Mouse (Mus musculus) megakaryocyte-erythroid progenitor cell, adult 5-6 weeks (primary cell): ENCODE data around the gene Ing4. TPM values are rescaled to one million over a fixed set of nuclear protein-coding genes. Genes with fewer than 3 reads are reported as not detected.

Experiments
- ATAC-seq: replicated peaks from 2 replicates; pipeline ENCODE4 v1.8.0; 2016; ENCODE audit warnings: mild to moderate bottlenecking, inconsistent platforms; ENCODE audit not compliant: severe bottlenecking, poor library complexity, low FRiP score, low TSS enrichment
- total RNA-seq, 2 experiments: library from RNA; stranded (forward) in 1 of 2; stranded (reverse) in 1 of 2; fragments of 200-1000, 215-1000 nt in 1 of 2; fragments of >200 nt in 1 of 2; fragmentation: Nextera tagmentation in 1 of 2; gene quantifications; 2 replicates each; pipeline ENCODE4 v1.2.3; 2014 to 2017

The Ing4 gene
- total RNA-seq, 2 experiments from 2014 or later: 43.0 to 45.9 TPM

- peak; percentile 60 for ATAC-seq
Observed at GRCm38 (mm10) chr6:125088561-125089321, 49.2 kb downstream of the Ing4 start.

GRCm38 (mm10) chr6:125089521-125090321, 50.2 kb downstream of the Ing4 start:
- peak; percentile 57 for ATAC-seq

- no peak for ATAC-seq
Observed at GRCm38 (mm10) chr6:125090341-125091085, 51.0 kb downstream of the Ing4 start.

GRCm38 (mm10) chr6:125092372-125092771, 52.8 kb downstream of the Ing4 start:
- ATAC-seq: no peak

- ATAC-seq: no peak
Observed at GRCm38 (mm10) chr6:125094843-125095242, 55.3 kb downstream of the Ing4 start.

- ATAC-seq: peak; percentile 51
Observed at GRCm38 (mm10) chr6:125095391-125096278, 56.1 kb downstream of the Ing4 start, which contains the start of gene Chd4. Gene Chd4 (plus strand): TSS chr6:125095981.

- ATAC-seq: no peak
Observed at GRCm38 (mm10) chr6:125096279-125096596, 56.7 kb downstream of the Ing4 start.

- no peak for ATAC-seq
Observed at GRCm38 (mm10) chr6:125096597-125097345, 57.2 kb downstream of the Ing4 start.

- ATAC-seq: no peak
Observed at GRCm38 (mm10) chr6:125097346-125097689, 57.8 kb downstream of the Ing4 start.

GRCm38 (mm10) chr6:125097951-125098350, 58.4 kb downstream of the Ing4 start:
- no peak for ATAC-seq

GRCm38 (mm10) chr6:125098513-125098912, 59.0 kb downstream of the Ing4 start:
- no peak for ATAC-seq

Other genes with a start within 250 kb of the Ing4 start
- 1.9 and 5.1 TPM in 2 replicates for gene Spsb2, start 231.1 kb upstream of the Ing4 start, total RNA-seq (2014; fragmentation: Nextera tagmentation)
- 4.1 and 5.5 TPM in 2 replicates for gene Spsb2, start 231.1 kb upstream of the Ing4 start, total RNA-seq (2017)
- 258 and 264 TPM in 2 replicates for gene Tpi1, start 225.5 kb upstream of the Ing4 start, total RNA-seq (2014; fragmentation: Nextera tagmentation)
- gene Tpi1, start 225.5 kb upstream of the Ing4 start, total RNA-seq (2017): 179 and 201 TPM in 2 replicates
- 85.0 and 100 TPM in 2 replicates for gene Usp5, start 210.3 kb upstream of the Ing4 start, total RNA-seq (2014; fragmentation: Nextera tagmentation)
- gene Usp5, start 210.3 kb upstream of the Ing4 start, total RNA-seq (2017): 75.7 and 80.9 TPM in 2 replicates
- gene Cdca3, start 210.2 kb upstream of the Ing4 start, total RNA-seq (2014; fragmentation: Nextera tagmentation): 100 and 181 TPM in 2 replicates
- 90.3 and 111 TPM in 2 replicates for gene Cdca3, start 210.2 kb upstream of the Ing4 start, total RNA-seq (2017)
- gene Gnb3, start 199.5 kb upstream of the Ing4 start, total RNA-seq (2014; fragmentation: Nextera tagmentation): not detected in 2 replicates
- not detected in 2 replicates for gene Gnb3, start 199.5 kb upstream of the Ing4 start, total RNA-seq (2017)
- 0.61 and 3.0 TPM in 2 replicates for gene P3h3, start 182.0 kb upstream of the Ing4 start, total RNA-seq (2014; fragmentation: Nextera tagmentation)
- gene P3h3, start 182.0 kb upstream of the Ing4 start, total RNA-seq (2017): 0.89 and 2.2 TPM in 2 replicates
- not detected in 2 replicates for gene Gpr162, start 175.8 kb upstream of the Ing4 start, total RNA-seq (2014; fragmentation: Nextera tagmentation)
- not detected in 2 replicates for gene Gpr162, start 175.8 kb upstream of the Ing4 start, total RNA-seq (2017)
- gene Cd4, start 151.5 kb upstream of the Ing4 start, total RNA-seq (2014; fragmentation: Nextera tagmentation): not detected in 2 replicates
- not detected in 2 replicates for gene Cd4, start 151.5 kb upstream of the Ing4 start, total RNA-seq (2017)
- gene Lag3, start 128.1 kb upstream of the Ing4 start, total RNA-seq (2014; fragmentation: Nextera tagmentation): 0.09 and 0.35 TPM in 2 replicates
- 1.6 TPM in 1 of 2 replicates, not detected in the other for gene Lag3, start 128.1 kb upstream of the Ing4 start, total RNA-seq (2017)
- 5.3 and 30.7 TPM in 2 replicates for gene Ptms, start 119.7 kb upstream of the Ing4 start, total RNA-seq (2014; fragmentation: Nextera tagmentation)
- gene Ptms, start 119.7 kb upstream of the Ing4 start, total RNA-seq (2017): 21.6 and 22.1 TPM in 2 replicates
- 103 and 117 TPM in 2 replicates for gene Mlf2, start 108.4 kb upstream of the Ing4 start, total RNA-seq (2014; fragmentation: Nextera tagmentation)
- 59.2 and 99.1 TPM in 2 replicates for gene Mlf2, start 108.4 kb upstream of the Ing4 start, total RNA-seq (2017)
- gene Cops7a, start 74.2 kb upstream of the Ing4 start, total RNA-seq (2014; fragmentation: Nextera tagmentation): 71.0 and 117 TPM in 2 replicates
- gene Cops7a, start 74.2 kb upstream of the Ing4 start, total RNA-seq (2017): 46.8 and 57.5 TPM in 2 replicates
- gene Pianp, start 43.1 kb upstream of the Ing4 start, total RNA-seq (2014; fragmentation: Nextera tagmentation): not detected in 2 replicates
- gene Pianp, start 43.1 kb upstream of the Ing4 start, total RNA-seq (2017): not detected in 2 replicates
- gene Zfp384, start 30.6 kb upstream of the Ing4 start, total RNA-seq (2014; fragmentation: Nextera tagmentation): 67.0 and 86.8 TPM in 2 replicates
- 18.5 and 18.6 TPM in 2 replicates for gene Zfp384, start 30.6 kb upstream of the Ing4 start, total RNA-seq (2017)
- 8.6 and 16.5 TPM in 2 replicates for gene Acrbp, start 9.9 kb downstream of the Ing4 start, total RNA-seq (2014; fragmentation: Nextera tagmentation)
- 0.95 and 8.6 TPM in 2 replicates for gene Acrbp, start 9.9 kb downstream of the Ing4 start, total RNA-seq (2017)
- not detected in 2 replicates for gene Lpar5, start 28.2 kb downstream of the Ing4 start, total RNA-seq (2014; fragmentation: Nextera tagmentation)
- 4.3 TPM in 1 of 2 replicates, not detected in the other for gene Lpar5, start 28.2 kb downstream of the Ing4 start, total RNA-seq (2017)
- gene Chd4, start 56.2 kb downstream of the Ing4 start, total RNA-seq (2014; fragmentation: Nextera tagmentation): 153 and 188 TPM in 2 replicates
- 438 and 492 TPM in 2 replicates for gene Chd4, start 56.2 kb downstream of the Ing4 start, total RNA-seq (2017)
- gene Nop2, start 92.1 kb downstream of the Ing4 start, total RNA-seq (2014; fragmentation: Nextera tagmentation): 92.2 and 114 TPM in 2 replicates
- 108 and 125 TPM in 2 replicates for gene Nop2, start 92.1 kb downstream of the Ing4 start, total RNA-seq (2017)
- gene Iffo1, start 105.5 kb downstream of the Ing4 start, total RNA-seq (2014; fragmentation: Nextera tagmentation): 18.3 and 22.7 TPM in 2 replicates
- 10.3 and 12.8 TPM in 2 replicates for gene Iffo1, start 105.5 kb downstream of the Ing4 start, total RNA-seq (2017)
- gene Gapdh, start 126.7 kb downstream of the Ing4 start, total RNA-seq (2014; fragmentation: Nextera tagmentation): 900 and 1,346 TPM in 2 replicates
- 535 and 806 TPM in 2 replicates for gene Gapdh, start 126.7 kb downstream of the Ing4 start, total RNA-seq (2017)
- gene Ncapd2, start 151.9 kb downstream of the Ing4 start, total RNA-seq (2014; fragmentation: Nextera tagmentation): 285 and 384 TPM in 2 replicates
- 186 and 262 TPM in 2 replicates for gene Ncapd2, start 151.9 kb downstream of the Ing4 start, total RNA-seq (2017)
- gene Mrpl51, start 152.0 kb downstream of the Ing4 start, total RNA-seq (2014; fragmentation: Nextera tagmentation): 163 and 194 TPM in 2 replicates
- 120 and 151 TPM in 2 replicates for gene Mrpl51, start 152.0 kb downstream of the Ing4 start, total RNA-seq (2017)
- 14.9 and 25.5 TPM in 2 replicates for gene Vamp1, start 175.8 kb downstream of the Ing4 start, total RNA-seq (2014; fragmentation: Nextera tagmentation)
- 2.3 and 4.9 TPM in 2 replicates for gene Vamp1, start 175.8 kb downstream of the Ing4 start, total RNA-seq (2017)
- gene Tapbpl, start 192.1 kb downstream of the Ing4 start, total RNA-seq (2014; fragmentation: Nextera tagmentation): 2.0 and 3.6 TPM in 2 replicates
- gene Tapbpl, start 192.1 kb downstream of the Ing4 start, total RNA-seq (2017): 4.8 and 8.6 TPM in 2 replicates
- 8.0 and 9.4 TPM in 2 replicates for gene Cd27, start 197.2 kb downstream of the Ing4 start, total RNA-seq (2014; fragmentation: Nextera tagmentation)
- gene Cd27, start 197.2 kb downstream of the Ing4 start, total RNA-seq (2017): 6.6 and 14.3 TPM in 2 replicates
- gene Tuba3a, start 246.3 kb downstream of the Ing4 start, total RNA-seq (2014; fragmentation: Nextera tagmentation): not detected in 2 replicates
- not detected in 2 replicates for gene Tuba3a, start 246.3 kb downstream of the Ing4 start, total RNA-seq (2017)